Mouse (Mus musculus): ENCODE measurements around the gene Klrb1c.
"Not testable (repeated sequence)": the region's sequence is repeated elsewhere in the genome, so short reads cannot be mapped to it uniquely, and the experiment has no call there.

GRCm38 (mm10) chr6:128766486-128767254 is 22.3 kb downstream of the Klrb1c start:
- not testable (repeated sequence) for TF ChIP-seq CTCF (IDR thresholded peaks at IDR 0.05; ENCODE audit: low read depth, low read length); GATA1 (IDR thresholded peaks at IDR 0.05; ENCODE audit: borderline replicate concordance, low read length); TAL1 (conservative IDR thresholded peaks at IDR 0.05; ENCODE audit: low read depth, low read length); POLR2AphosphoS5 (IDR thresholded peaks at IDR 0.05; ENCODE audit: insufficient replicate concordance, low read depth, low read length)
